11 mouse cellular contexts compared by ENCODE assay signal in the genomic region with DNA sequence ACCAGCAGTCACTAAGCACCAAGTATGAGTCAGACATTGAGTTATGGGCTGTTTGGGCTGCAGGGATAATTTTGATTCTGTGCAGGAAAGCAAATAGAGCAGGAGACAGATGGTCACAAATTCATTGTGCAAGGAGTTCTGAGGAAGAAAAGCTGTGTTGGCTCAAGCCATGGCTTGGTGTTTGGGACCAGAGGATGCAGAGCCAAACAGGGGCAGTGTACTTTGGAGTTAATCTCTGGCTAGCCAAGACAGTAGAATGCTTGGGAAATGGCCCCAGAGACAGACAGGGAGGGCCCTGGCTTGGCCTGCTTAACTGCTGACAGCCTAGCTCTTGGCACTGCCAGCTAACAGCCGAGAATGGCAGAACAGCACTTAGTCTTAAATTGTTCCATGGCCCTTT.
DNase-seq lines count a peak whose midpoint lies in the region; ATAC-seq and TF ChIP-seq lines count a peak whose summit lies in the region.
"Had no signal": no experiment of that assay in that cellular context is flagged by ENCODE, and none has a peak within 500 bp of the region (broad histone marks: within the 10 kb centered on the region; RNA-seq: fewer than 3 reads in every experiment).

No protein-coding gene starts in this region.

- no peaks in the 10 kb centered on the region for H3K9me3 ChIP-seq in hindbrain, postnatal 0 days (ENCODE audit: low read length)
- no peaks in the 10 kb centered on the region for H3K9me3 ChIP-seq in hindbrain, embryonic 12.5 days (replicated peaks)
- no peaks in the 10 kb centered on the region for H3K9me3 ChIP-seq in embryonic facial prominence, embryonic 10.5 days
- H3K9me3 ChIP-seq: embryonic facial prominence, embryonic 12.5 days had no signal

- peak; percentile 77 for DNase-seq in hindbrain, postnatal 0 days (ENCODE audit: low spot score)
- peak; percentile 67 for DNase-seq in fibroblast of lung, adult 2 months (ENCODE audit: low read depth)
- DNase-seq in layer of hippocampus, postnatal 14 days (ENCODE audit: low spot score in 2 of 2) = peak; percentile 54 to 80
- peak; percentile 13 to 25 for DNase-seq in right cerebral cortex, postnatal 36 days (ENCODE audit: low spot score in 2 of 2)
- DNase-seq in thymus, adult 18-20 months = no peak
- DNase-seq in kidney, postnatal 4 days = no peak
- DNase-seq in embryonic facial prominence, embryonic 10.5 days (ENCODE audit: low spot score) = no peak
- DNase-seq: kidney, postnatal 14 days had no signal

- H3K4me2 ChIP-seq in hindbrain, postnatal 0 days (ENCODE audit: low read depth, low read length) = no peak overlapping the region
- H3K4me2 ChIP-seq in hindbrain, embryonic 12.5 days (replicated peaks) = no peak overlapping the region
- H3K4me2 ChIP-seq: embryonic facial prominence, embryonic 12.5 days had no signal

- no peak overlapping the region for H3K27ac ChIP-seq in hindbrain, postnatal 0 days
- no peak overlapping the region for H3K27ac ChIP-seq in hindbrain, embryonic 12.5 days
- no peak overlapping the region for H3K27ac ChIP-seq in embryonic facial prominence, embryonic 10.5 days (replicated peaks)
- H3K27ac ChIP-seq: embryonic facial prominence, embryonic 12.5 days had no signal

- no peaks in the 10 kb centered on the region for H3K27me3 ChIP-seq in hindbrain, postnatal 0 days (ENCODE audit: insufficient read depth, low read length)
- no peaks in the 10 kb centered on the region for H3K27me3 ChIP-seq in hindbrain, embryonic 12.5 days
- H3K27me3 ChIP-seq in embryonic facial prominence, embryonic 10.5 days (replicated peaks; ENCODE audit: low read depth, poor library complexity, severe bottlenecking) = no peaks in the 10 kb centered on the region
- H3K27me3 ChIP-seq: embryonic facial prominence, embryonic 12.5 days had no signal

- H3K9ac ChIP-seq in hindbrain, postnatal 0 days (replicated peaks; ENCODE audit: low read length) = no peak overlapping the region
- no peak overlapping the region for H3K9ac ChIP-seq in hindbrain, embryonic 12.5 days
- H3K9ac ChIP-seq: embryonic facial prominence, embryonic 12.5 days had no signal

- no peak overlapping the region for H3K4me3 ChIP-seq in hindbrain, postnatal 0 days (ENCODE audit: low read length)
- H3K4me3 ChIP-seq in hindbrain, embryonic 12.5 days = no peak overlapping the region
- H3K4me3 ChIP-seq in embryonic facial prominence, embryonic 10.5 days = no peak overlapping the region
- H3K4me3 ChIP-seq: embryonic facial prominence, embryonic 12.5 days had no signal

- H3K36me3 ChIP-seq in hindbrain, postnatal 0 days (ENCODE audit: insufficient read depth, low read length) = no peaks in the 10 kb centered on the region
- H3K36me3 ChIP-seq in hindbrain, embryonic 12.5 days = no peaks in the 10 kb centered on the region
- no peaks in the 10 kb centered on the region for H3K36me3 ChIP-seq in embryonic facial prominence, embryonic 10.5 days (replicated peaks)
- H3K36me3 ChIP-seq: embryonic facial prominence, embryonic 12.5 days; G1E had no signal

- ATAC-seq in hindbrain, postnatal 0 days = peak; percentile 90
- ATAC-seq in hindbrain, embryonic 12.5 days (ENCODE audit: low FRiP score) = no peak

- no peaks in the 10 kb centered on the region for H3K4me1 ChIP-seq in hindbrain, postnatal 0 days (ENCODE audit: insufficient read depth, low read length)
- H3K4me1 ChIP-seq in hindbrain, embryonic 12.5 days = no peaks in the 10 kb centered on the region
- no peaks in the 10 kb centered on the region for H3K4me1 ChIP-seq in embryonic facial prominence, embryonic 10.5 days
- H3K4me1 ChIP-seq: embryonic facial prominence, embryonic 12.5 days had no signal

- TF ChIP-seq CTCF in hindbrain, postnatal 0 days (IDR thresholded peaks at IDR 0.05; ENCODE audit: low read depth) = no peak

- WGBS in hindbrain, postnatal 0 days = 37% methylated on average over 1 of the region's 1 CpGs
- WGBS in hindbrain, embryonic 12.5 days = 88% methylated on average over 1 of the region's 1 CpGs
- WGBS in embryonic facial prominence, embryonic 10.5 days = 78% methylated on average over 1 of the region's 1 CpGs

Comparison
In these comparisons a context has a peak if more than half of its experiments do, and no peak if none do; other contexts are left out.
1. DNase-seq: peak in hindbrain, postnatal 0 days (single experiment), fibroblast of lung, adult 2 months (single experiment), layer of hippocampus, postnatal 14 days (2 of 2) and right cerebral cortex, postnatal 36 days (2 of 2); none in thymus, adult 18-20 months (0 of 2), kidney, postnatal 4 days (0 of 2) and embryonic facial prominence, embryonic 10.5 days (single experiment).